Mouse (Mus musculus) MEL (cell line): ENCODE data around the gene Vwa8. TPM values are rescaled to one million over a fixed set of nuclear protein-coding genes. Genes with fewer than 3 reads are reported as not detected.

Source experiments
- DNase-seq: peaks from one replicate; pipeline ENCODE4 v3.0.0; 2011; ENCODE audit warnings: low read depth, low spot score
- H3K27ac ChIP-seq: 2 replicates; pipeline ENCODE4 v1.5.1; 2012; ENCODE audit warnings: low read depth, mild to moderate bottlenecking, control low read depth, low read length, moderate library complexity; ENCODE audit not compliant: control insufficient read depth
- H3K27me3 ChIP-seq, 2 experiments: fragments of 150-350 bp in 1 of 2; sonication (generic) in 1 of 2; 2 replicates each; pipeline ENCODE4 v1.6.1; 2012; ENCODE audit warnings: low read length in 2 of 2, mild to moderate bottlenecking in 2 of 2, improper control_type of control experiment in 1 of 2, moderate library complexity in 1 of 2; ENCODE audit not compliant: insufficient read depth in 2 of 2, control insufficient read depth in 1 of 2
- H3K36me3 ChIP-seq, 2 experiments: 2 replicates each; pipeline ENCODE4 v1.6.1; 2012 to 2014; ENCODE audit warnings: low read length in 2 of 2, improper control_type of control experiment in 1 of 2, inconsistent platforms in 1 of 2, mild to moderate bottlenecking in 1 of 2; ENCODE audit not compliant: insufficient read depth in 2 of 2, control insufficient read depth in 1 of 2
- H3K4me1 ChIP-seq, 2 experiments: fragments of 150-350 bp in 1 of 2; sonication (generic) in 1 of 2; 2 replicates each; pipeline ENCODE4 v1.6.1; 2012; ENCODE audit warnings: low read length in 2 of 2, improper control_type of control experiment in 1 of 2, mild to moderate bottlenecking in 1 of 2; ENCODE audit not compliant: insufficient read depth in 2 of 2, control insufficient read depth in 1 of 2
- H3K4me3 ChIP-seq, 2 experiments: fragments of 150-350 bp in 1 of 2; sonication (generic) in 1 of 2; 2 replicates each; pipeline ENCODE4 v1.5.1; 2012; ENCODE audit warnings: low read depth in 2 of 2, low read length in 2 of 2, mild to moderate bottlenecking in 2 of 2, moderate library complexity in 2 of 2, control low read depth in 1 of 2, improper control_type of control experiment in 1 of 2; ENCODE audit not compliant: control insufficient read depth in 1 of 2, insufficient read depth in 1 of 2
- H3K79me2 ChIP-seq: 2 replicates; pipeline ENCODE4 v1.6.1; 2012; ENCODE audit warnings: mild to moderate bottlenecking, low read length, moderate library complexity; ENCODE audit not compliant: control insufficient read depth, poor library complexity, insufficient read depth
- H3K9ac ChIP-seq: 2 replicates; pipeline ENCODE4 v1.6.1; 2012; ENCODE audit warnings: low read depth, mild to moderate bottlenecking, control low read depth, low read length, moderate library complexity; ENCODE audit not compliant: control insufficient read depth, poor library complexity, severe bottlenecking
- H3K9me3 ChIP-seq: fragments of 150-350 bp; sonication (generic); replicated peaks from 2 replicates; pipeline ENCODE4 v1.6.1; 2012; ENCODE audit warnings: mild to moderate bottlenecking, low read length, improper control_type of control experiment, moderate library complexity; ENCODE audit not compliant: insufficient read depth
- BHLHE40 ChIP-seq: IDR thresholded peaks from 2 replicates; pipeline ENCODE4 v1.6.1; 2012; ENCODE audit warnings: low read depth, mild to moderate bottlenecking, inconsistent platforms, low read length, improper control_type of control experiment, borderline replicate concordance
- CHD1 ChIP-seq: IDR thresholded peaks from 2 replicates; pipeline ENCODE4 v1.6.1; 2012; ENCODE audit warnings: low read depth, mild to moderate bottlenecking, inconsistent platforms, low read length, improper control_type of control experiment
- CHD2 ChIP-seq: IDR thresholded peaks from 2 replicates; pipeline ENCODE4 v1.6.1; 2011; ENCODE audit warnings: low read length, improper control_type of control experiment
- GABPA ChIP-seq: IDR thresholded peaks from 2 replicates; pipeline ENCODE4 v1.6.1; 2012; ENCODE audit warnings: low read depth, mild to moderate bottlenecking, inconsistent platforms, low read length, improper control_type of control experiment, moderate library complexity
- GATA1 ChIP-seq: IDR thresholded peaks from 2 replicates; pipeline ENCODE4 v1.6.1; 2011; ENCODE audit warnings: low read depth, low read length, improper control_type of control experiment
- HCFC1 ChIP-seq: IDR thresholded peaks from 2 replicates; pipeline ENCODE4 v1.6.1; 2012; ENCODE audit warnings: low read depth, mild to moderate bottlenecking, inconsistent platforms, low read length, improper control_type of control experiment, moderate library complexity
- JUND ChIP-seq: IDR thresholded peaks from 2 replicates; pipeline ENCODE4 v1.6.1; 2011; ENCODE audit warnings: low read depth, mild to moderate bottlenecking, improper control_type of control experiment, low read length
- KAT2A ChIP-seq: conservative IDR thresholded peaks from 2 replicates; pipeline ENCODE4 v1.6.1; 2012; ENCODE audit warnings: low read depth, low read length, improper control_type of control experiment, inconsistent platforms
- MAX ChIP-seq: IDR thresholded peaks from 2 replicates; pipeline ENCODE4 v1.6.1; 2011; ENCODE audit warnings: low read length, improper control_type of control experiment
- MEF2A ChIP-seq: IDR thresholded peaks from 2 replicates; pipeline ENCODE4 v1.6.1; 2014; ENCODE audit warnings: low read depth, mild to moderate bottlenecking, inconsistent platforms, low read length, improper control_type of control experiment; ENCODE audit not compliant: poor library complexity, insufficient replicate concordance, severe bottlenecking; ENCODE audit errors: extremely low read depth
- MXI1 ChIP-seq: IDR thresholded peaks from 2 replicates; pipeline ENCODE4 v1.6.1; 2011; ENCODE audit warnings: mild to moderate bottlenecking, low read depth, low read length, improper control_type of control experiment
- MYC ChIP-seq: IDR thresholded peaks from 2 replicates; pipeline ENCODE4 v1.6.1; 2011; ENCODE audit warnings: low read depth, mild to moderate bottlenecking, low read length, improper control_type of control experiment, moderate library complexity
- NELFE ChIP-seq: IDR thresholded peaks from 2 replicates; pipeline ENCODE4 v1.6.1; 2011; ENCODE audit warnings: low read depth, low read length, improper control_type of control experiment
- POLR2A ChIP-seq, 2 experiments: IDR thresholded peaks; 2 replicates each; pipeline ENCODE4 v1.6.1; 2011 to 2012; ENCODE audit warnings: low read length in 2 of 2, mild to moderate bottlenecking in 2 of 2, control low read depth in 1 of 2, improper control_type of control experiment in 1 of 2, low read depth in 1 of 2, moderate library complexity in 1 of 2; ENCODE audit not compliant: control insufficient read depth in 1 of 2, insufficient read depth in 1 of 2, poor library complexity in 1 of 2
- POLR2AphosphoS2 ChIP-seq: IDR thresholded peaks from 2 replicates; pipeline ENCODE4 v1.6.1; 2011; ENCODE audit warnings: low read length, improper control_type of control experiment
- POLR2AphosphoS5 ChIP-seq: IDR thresholded peaks from 2 replicates; pipeline ENCODE4 v1.6.1; 2012; ENCODE audit warnings: low read depth, borderline replicate concordance, mild to moderate bottlenecking, inconsistent platforms, low read length, moderate library complexity, mixed read lengths
- RAD21 ChIP-seq: IDR thresholded peaks from 2 replicates; pipeline ENCODE4 v1.6.1; 2011; ENCODE audit warnings: mild to moderate bottlenecking, low read depth, low read length, improper control_type of control experiment
- RCOR1 ChIP-seq: IDR thresholded peaks from 2 replicates; pipeline ENCODE4 v1.6.1; 2012; ENCODE audit warnings: low read depth, mild to moderate bottlenecking, inconsistent platforms, low read length, improper control_type of control experiment
- SIN3A ChIP-seq: IDR thresholded peaks from 2 replicates; pipeline ENCODE4 v1.6.1; 2012; ENCODE audit warnings: low read length, improper control_type of control experiment, inconsistent platforms
- TBP ChIP-seq: IDR thresholded peaks from 2 replicates; pipeline ENCODE4 v1.8.0; 2011; ENCODE audit warnings: low read depth, low read length, improper control_type of control experiment
- USF2 ChIP-seq, 2 experiments: IDR thresholded peaks; 2 replicates each; pipeline ENCODE4 v1.6.1; 2011 to 2012; ENCODE audit warnings: improper control_type of control experiment in 2 of 2, low read length in 2 of 2, borderline replicate concordance in 1 of 2, inconsistent platforms in 1 of 2, low read depth in 1 of 2, mild to moderate bottlenecking in 1 of 2; ENCODE audit not compliant: insufficient read depth in 1 of 2
- ZC3H11A ChIP-seq: IDR thresholded peaks from 2 replicates; pipeline ENCODE4 v1.6.1; 2012; ENCODE audit warnings: low read depth, mild to moderate bottlenecking, inconsistent platforms, low read length, improper control_type of control experiment
- polyA plus RNA-seq, 2 experiments: library from polyadenylated mRNA; stranded (reverse) in 1 of 2; unstranded in 1 of 2; fragments of >175 nt in 1 of 2; fragments of >200 nt in 1 of 2; gene quantifications; 2 replicates each; pipeline versions ENCODE4 v1.2.1 to v1.2.4; 2012; ENCODE audit warnings: low replicate concordance in 2 of 2, low read depth in 1 of 2; ENCODE audit not compliant: insufficient read length in 2 of 2, insufficient read depth in 1 of 2, missing spikeins in 1 of 2
- total RNA-seq: library from RNA; depleted of rRNA; stranded (reverse); fragments of 300-350 nt; gene quantifications from 2 replicates; pipeline ENCODE4 v1.2.3, GENCODE M21; 2012

Vwa8 gene
- total and polyA plus RNA-seq, 3 experiments, result 12.4 to 19.6 TPM; not detected in 1

DNA sequence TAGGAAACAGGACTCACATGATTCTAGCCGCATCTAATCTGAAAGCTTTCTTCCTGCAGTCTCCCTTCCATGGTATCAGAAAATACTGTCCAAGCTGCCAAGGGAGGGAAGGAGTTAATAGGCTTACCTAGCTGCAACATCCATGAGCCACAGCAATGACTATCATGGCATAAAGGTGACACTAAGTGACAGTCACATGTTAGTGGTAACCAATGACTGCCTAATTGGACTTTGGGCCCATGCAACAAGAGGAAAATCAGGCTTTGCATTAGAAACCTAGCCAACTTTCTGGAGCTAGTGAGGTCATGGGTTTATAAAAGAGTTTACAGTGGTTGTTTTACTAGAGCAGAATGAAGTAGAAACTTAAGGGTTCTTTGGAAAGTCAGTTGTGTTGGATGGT lies 46.6 kb downstream of the Vwa8 start:
- Histone ChIP-seq H3K4me3 (no peak overlapping the region), H3K9me3 (no peaks in the 10 kb centered on the region), H3K79me2 (no peaks in the 10 kb centered on the region), H3K4me1 (no peaks in the 10 kb centered on the region), H3K36me3 (no peaks in the 10 kb centered on the region; a peak in 1 of 4 replicates), H3K27ac (no peak overlapping the region), H3K9ac (no peak overlapping the region), H3K27me3 (no peaks in the 10 kb centered on the region)
- DNase-seq, result no peak
- TF ChIP-seq HCFC1 (no peak), USF2 (IDR thresholded peaks at IDR 0.05; ENCODE audit: borderline replicate concordance in 1 of 2, insufficient read depth in 1 of 2, low read depth in 1 of 2, low read length in 2 of 2) (no peak), TBP (no peak), RAD21 (no peak), MAX (no peak)

DNA sequence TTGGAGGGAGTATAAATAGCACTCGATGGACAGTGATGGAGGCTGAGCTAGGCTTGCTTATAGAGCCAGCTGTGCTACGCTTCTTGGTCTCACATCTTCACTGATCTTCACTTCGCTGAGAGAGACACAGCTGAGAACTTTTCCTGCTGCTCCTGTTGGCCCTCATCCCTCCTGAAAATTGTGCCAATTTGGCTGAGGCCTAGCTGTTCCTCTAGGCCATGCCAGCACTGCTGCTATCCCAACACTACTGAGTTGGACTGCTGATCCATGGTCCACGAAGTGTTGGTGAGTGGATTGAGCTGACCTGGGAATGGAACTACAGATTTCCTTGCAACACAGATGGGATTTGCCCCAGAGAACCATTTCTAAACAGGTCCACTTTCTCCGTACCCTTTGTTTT lies 47.4 kb downstream of the Vwa8 start:
- H3K27me3 ChIP-seq, result no peaks in the 10 kb centered on the region

GRCm38 (mm10) chr14:78900770-78901169 lies 51.9 kb downstream of the Vwa8 start:
- no peaks in the 10 kb centered on the region; a peak in 1 of 4 replicates for H3K36me3 ChIP-seq
- TF ChIP-seq POLR2A (IDR thresholded peaks at IDR 0.05; ENCODE audit: control insufficient read depth in 1 of 2, insufficient read depth in 1 of 2, low read depth in 1 of 2, low read length in 2 of 2, poor library complexity in 1 of 2) (no peak), POLR2AphosphoS2 (no peak), KAT2A (no peak), TBP (no peak), RAD21 (no peak), MEF2A (no peak), GABPA (no peak), POLR2AphosphoS5 (no peak), GATA1 (no peak)
- TF ChIP-seq, all 39 proteins: peak for 0
- H3K9me3 ChIP-seq, result no peaks in the 10 kb centered on the region
- H3K4me3 ChIP-seq, result no peak overlapping the region
- H3K9ac ChIP-seq, result no peak overlapping the region
- H3K4me1 ChIP-seq, result no peaks in the 10 kb centered on the region
- no peaks in the 10 kb centered on the region for H3K79me2 ChIP-seq
- H3K27me3 ChIP-seq, result no peaks in the 10 kb centered on the region
- H3K27ac ChIP-seq, result no peak overlapping the region
- DNase-seq, result peak; percentile 14

More for the DNA sequence above, 47.4 kb downstream of the Vwa8 start:
- DNase-seq, result no peak
- no peak overlapping the region for H3K9ac ChIP-seq
- H3K4me3 ChIP-seq, result no peak overlapping the region
- no peaks in the 10 kb centered on the region; a peak in 1 of 4 replicates for H3K36me3 ChIP-seq
- no peak for TF ChIP-seq SIN3A
- TF ChIP-seq MYC, result no peak
- no peak for TF ChIP-seq CHD1
- no peak for TF ChIP-seq ZC3H11A
- TF ChIP-seq TBP, result no peak
- no peak for TF ChIP-seq CHD2
- no peak for TF ChIP-seq POLR2A (IDR thresholded peaks at IDR 0.05; ENCODE audit: control insufficient read depth in 1 of 2, insufficient read depth in 1 of 2, low read depth in 1 of 2, low read length in 2 of 2, poor library complexity in 1 of 2)
- no peak for TF ChIP-seq HCFC1
- TF ChIP-seq JUND, result no peak
- no peak for TF ChIP-seq BHLHE40
- TF ChIP-seq KAT2A, result no peak
- no peak for TF ChIP-seq RCOR1
- TF ChIP-seq NELFE, result no peak
- TF ChIP-seq MXI1, result no peak
- no peak for TF ChIP-seq GATA1
- H3K9me3 ChIP-seq, result no peaks in the 10 kb centered on the region
- no peaks in the 10 kb centered on the region for H3K79me2 ChIP-seq
- H3K4me1 ChIP-seq, result no peaks in the 10 kb centered on the region
- no peak overlapping the region for H3K27ac ChIP-seq
